ENCODE assay signal across 8 mouse cellular contexts in the genomic region with DNA sequence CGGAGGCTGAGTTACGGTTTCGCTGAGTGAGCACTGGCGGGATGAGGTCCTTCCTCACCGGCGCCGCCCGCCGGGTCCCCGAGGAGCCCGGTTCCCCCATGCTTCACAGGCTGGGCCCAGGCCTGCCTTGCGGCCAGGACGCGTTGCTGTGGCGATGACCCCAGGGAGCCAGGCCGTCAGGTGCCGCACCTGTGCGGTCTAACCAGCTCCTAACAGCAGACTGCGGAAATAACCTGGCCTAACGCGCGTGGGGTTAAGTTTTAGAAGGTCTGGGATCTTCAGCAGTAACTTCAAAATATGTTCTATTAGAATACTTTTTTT. TPM values are rescaled to one million over a fixed set of nuclear protein-coding genes. Genes with fewer than 3 reads are reported as not detected.
DNase-seq lines count a peak whose midpoint lies in the region; ATAC-seq and TF ChIP-seq lines count a peak whose summit lies in the region.

No protein-coding gene starts in this region.

- under 1% methylated on average over 22 of the region's 22 CpGs for WGBS in liver, adult 2 months
- under 1% methylated on average over 14 of the region's 22 CpGs for WGBS in embryonic facial prominence, embryonic 14.5 days
- WGBS in intestine, embryonic 16.5 days = 0% methylated on average over 22 of the region's 22 CpGs
- WGBS in neural tube, embryonic 13.5 days = under 1% methylated on average over 22 of the region's 22 CpGs

- no peaks in the 10 kb centered on the region for H3K9me3 ChIP-seq in embryonic facial prominence, embryonic 14.5 days (ENCODE audit: control insufficient read depth, low read length)
- H3K9me3 ChIP-seq in intestine, embryonic 16.5 days (ENCODE audit: control insufficient read depth, low read length) = no peaks in the 10 kb centered on the region
- no peaks in the 10 kb centered on the region for H3K9me3 ChIP-seq in neural tube, embryonic 13.5 days

- H3K36me3 ChIP-seq in liver, adult 2 months (ENCODE audit: control insufficient read depth, insufficient read depth, low read length) = no peaks in the 10 kb centered on the region
- H3K36me3 ChIP-seq in embryonic facial prominence, embryonic 14.5 days (ENCODE audit: control insufficient read depth, insufficient read depth, low read length) = no peaks in the 10 kb centered on the region
- no peaks in the 10 kb centered on the region for H3K36me3 ChIP-seq in intestine, embryonic 16.5 days (ENCODE audit: control insufficient read depth, insufficient read depth, low read length)
- no peaks in the 10 kb centered on the region for H3K36me3 ChIP-seq in neural tube, embryonic 13.5 days

- ATAC-seq in embryonic facial prominence, embryonic 14.5 days (ENCODE audit: low read depth) = peak; percentile 35
- ATAC-seq in intestine, embryonic 16.5 days = peak; percentile 74
- ATAC-seq in neural tube, embryonic 13.5 days (ENCODE audit: low read depth) = no peak; the same call in 1 of the 2 replicates

- H3K4me2 ChIP-seq in embryonic facial prominence, embryonic 14.5 days (ENCODE audit: low read depth, low read length) = peak overlapping the region; percentile 89
- H3K4me2 ChIP-seq in intestine, embryonic 16.5 days (ENCODE audit: low read depth, low read length) = peak overlapping the region; percentile 78
- peak overlapping the region; percentile 80 for H3K4me2 ChIP-seq in neural tube, embryonic 13.5 days

- no peak for TF ChIP-seq POLR2A in liver, adult 2 months (IDR thresholded peaks at IDR 0.05; ENCODE audit: extremely low read depth, insufficient read depth, low read length)

- H3K27ac ChIP-seq in liver, adult 2 months (replicated peaks; ENCODE audit: insufficient read depth, low read depth, low read length) = peak overlapping the region; percentile 52
- peak overlapping the region; percentile 96 for H3K27ac ChIP-seq in embryonic facial prominence, embryonic 14.5 days (replicated peaks; ENCODE audit: low read depth, low read length)
- H3K27ac ChIP-seq in intestine, embryonic 16.5 days (ENCODE audit: low read length) = peak overlapping the region; percentile 98
- peak overlapping the region; percentile 97 for H3K27ac ChIP-seq in neural tube, embryonic 13.5 days (replicated peaks)

- DNase-seq in liver, adult 2 months (ENCODE audit: extremely low read depth, low read depth, low spot score) = peak; percentile 71
- no peak for DNase-seq in liver
- no peak for DNase-seq in embryonic facial prominence, embryonic 14.5 days (ENCODE audit: low spot score)
- no peak for DNase-seq in yolk sac, embryonic 10.5 days (ENCODE audit: low spot score)
- DNase-seq in urinary bladder, postnatal 25 days (ENCODE audit: low spot score) = no peak
- DNase-seq in right cerebral cortex, postnatal 14 days = no peak

- H3K4me1 ChIP-seq in liver, adult 2 months (ENCODE audit: control insufficient read depth, insufficient read depth, low read length) = peaks cover 6% of the 10 kb centered on the region; the same call in 1 of the 2 replicates
- H3K4me1 ChIP-seq in embryonic facial prominence, embryonic 14.5 days (ENCODE audit: control insufficient read depth, insufficient read depth, low read length) = peaks cover 18% of the 10 kb centered on the region; the same call in 1 of the 2 replicates
- H3K4me1 ChIP-seq in intestine, embryonic 16.5 days (ENCODE audit: control insufficient read depth, insufficient read depth, low read length) = no peaks in the 10 kb centered on the region; the same call in 1 of the 2 replicates
- H3K4me1 ChIP-seq in neural tube, embryonic 13.5 days (replicated peaks) = peaks cover 46% of the 10 kb centered on the region

- peaks cover 3% of the 10 kb centered on the region; the same call in 1 of the 2 replicates for H3K79me2 ChIP-seq in liver, adult 2 months (ENCODE audit: control insufficient read depth, insufficient read depth, low read length)

- peak overlapping the region; percentile 90 for H3K4me3 ChIP-seq in liver, adult 2 months (ENCODE audit: insufficient read depth, low read depth, low read length)
- peak overlapping the region; percentile 67 for H3K4me3 ChIP-seq in embryonic facial prominence, embryonic 14.5 days (ENCODE audit: low read depth, low read length)
- H3K4me3 ChIP-seq in intestine, embryonic 16.5 days (ENCODE audit: low read length) = peak overlapping the region; percentile 81
- H3K4me3 ChIP-seq in neural tube, embryonic 13.5 days = peak overlapping the region; percentile 86

- no peaks in the 10 kb centered on the region for H3K27me3 ChIP-seq in liver, adult 2 months (ENCODE audit: control insufficient read depth, insufficient read depth, low read length)
- H3K27me3 ChIP-seq in embryonic facial prominence, embryonic 14.5 days (replicated peaks; ENCODE audit: control insufficient read depth, insufficient read depth, low read length) = no peaks in the 10 kb centered on the region
- no peaks in the 10 kb centered on the region for H3K27me3 ChIP-seq in intestine, embryonic 16.5 days (replicated peaks; ENCODE audit: control insufficient read depth, insufficient read depth, low read length)
- no peaks in the 10 kb centered on the region for H3K27me3 ChIP-seq in neural tube, embryonic 13.5 days

- no peak for TF ChIP-seq CTCF in liver, adult 2 months (IDR thresholded peaks at IDR 0.05; ENCODE audit: low read depth, low read length)

- peak overlapping the region; percentile 79 for H3K9ac ChIP-seq in liver, adult 2 months (ENCODE audit: low read depth, low read length)
- H3K9ac ChIP-seq in embryonic facial prominence, embryonic 14.5 days (ENCODE audit: low read depth, low read length) = peak overlapping the region; percentile 84
- H3K9ac ChIP-seq in intestine, embryonic 16.5 days (ENCODE audit: low read depth, low read length) = peak overlapping the region; percentile 90
- peak overlapping the region; percentile 82 for H3K9ac ChIP-seq in neural tube, embryonic 13.5 days

RNA-seq across cellular contexts. Expression of gene 1190002N15Rik, which starts 0.9 kb away (rescaled TPM):
- 21.8 and 23.4 TPM in 2 replicates for total RNA-seq in liver, adult 2 months (2014; rRNA removed)
- 10.0 and 10.1 TPM in 2 replicates for polyA plus RNA-seq in liver, adult 2 months (2012; rRNA removed)
- 26.7 and 32.6 TPM in 2 replicates for polyA plus RNA-seq in embryonic facial prominence, embryonic 14.5 days (2014; fragmentation: Nextera tagmentation; extraction: Ambion mirVana)
- 3.2 and 3.5 TPM in 2 replicates for polyA plus RNA-seq in intestine, embryonic 16.5 days (2015; fragmentation: Nextera tagmentation; extraction: Ambion mirVana)
- polyA plus RNA-seq in neural tube, embryonic 13.5 days (2015; fragmentation: Nextera tagmentation; extraction: Ambion mirVana) = 11.5 and 13.9 TPM in 2 replicates
